9 mouse cellular contexts compared by ENCODE assay signal in genomic region chr5:21586763-21587162, GRCm38 (mm10). TPM values are rescaled to one million over a fixed set of nuclear protein-coding genes. Genes with fewer than 3 reads are reported as not detected.
DNase-seq lines count a peak whose midpoint lies in the region; ATAC-seq and TF ChIP-seq lines count a peak whose summit lies in the region.
"Had no signal": no experiment of that assay in that cellular context is flagged by ENCODE, and none has a peak within 500 bp of the region (broad histone marks: within the 10 kb centered on the region; RNA-seq: fewer than 3 reads in every experiment).

No protein-coding gene starts in this region.

- DNase-seq in frontal cortex, postnatal 14 days (ENCODE audit: low spot score in 2 of 2) = no peak
- DNase-seq in right cerebral cortex, adult 2 months (ENCODE audit: low spot score in 2 of 2) = peak; percentile 29 to 45
- no peak for DNase-seq in right cerebral cortex, postnatal 36 days (ENCODE audit: low spot score in 2 of 2)
- peak; percentile 57 to 74 for DNase-seq in adrenal gland, postnatal 36 days
- DNase-seq in forelimb bud, embryonic 11.5 days (ENCODE audit: low read depth, low spot score) = peak; percentile 49
- peak; percentile 58 for DNase-seq in liver, postnatal 0 days
- peak; percentile 74 for DNase-seq in splenic B cell, adult 2 months (ENCODE audit: low read depth, low spot score)

- no peaks in the 10 kb centered on the region for H3K36me3 ChIP-seq in liver, postnatal 0 days (replicated peaks; ENCODE audit: insufficient read depth, low read length)
- no peaks in the 10 kb centered on the region for H3K36me3 ChIP-seq in splenic B cell, adult 2 months (ENCODE audit: control insufficient read depth, insufficient read depth, low read length, poor library complexity, severe bottlenecking)
- H3K36me3 ChIP-seq: liver, embryonic 15.5 days had no signal

- peak; percentile 85 for ATAC-seq in frontal cortex, adult (ENCODE audit: low TSS enrichment)
- no peak for ATAC-seq in liver, postnatal 0 days

- no peaks in the 10 kb centered on the region for H3K4me1 ChIP-seq in liver, postnatal 0 days (ENCODE audit: insufficient read depth)
- H3K4me1 ChIP-seq: liver, embryonic 15.5 days had no signal

- H3K9ac ChIP-seq in liver, postnatal 0 days (replicated peaks) = no peak overlapping the region
- H3K9ac ChIP-seq: liver, embryonic 15.5 days had no signal

- TF ChIP-seq EP300 in liver, postnatal 0 days (IDR thresholded peaks at IDR 0.05; ENCODE audit: low read depth) = no peak

- peak; percentile 81 for TF ChIP-seq CTCF in liver, postnatal 0 days (IDR thresholded peaks at IDR 0.05; ENCODE audit: low read depth)

- H3K4me3 ChIP-seq in liver, postnatal 0 days (ENCODE audit: low read depth, low read length) = no peak overlapping the region
- H3K4me3 ChIP-seq: liver, embryonic 15.5 days had no signal

- no peaks in the 10 kb centered on the region for H3K27me3 ChIP-seq in liver, postnatal 0 days (ENCODE audit: insufficient read depth, low read length)
- peaks cover 2% of the 10 kb centered on the region; the same call in 1 of the 2 replicates for H3K27me3 ChIP-seq in splenic B cell, adult 2 months (ENCODE audit: control insufficient read depth, insufficient read depth, low read length, poor library complexity, severe bottlenecking)
- H3K27me3 ChIP-seq: liver, embryonic 15.5 days had no signal

- 46% methylated on average over 6 of the region's 6 CpGs for WGBS in liver, postnatal 0 days (ENCODE audit: insufficient replicate concordance)

- no peak overlapping the region for H3K4me2 ChIP-seq in liver, postnatal 0 days (ENCODE audit: low read depth, low read length)
- H3K4me2 ChIP-seq: liver, embryonic 15.5 days had no signal

- no peaks in the 10 kb centered on the region for H3K9me3 ChIP-seq in liver, postnatal 0 days (ENCODE audit: low read length)
- H3K9me3 ChIP-seq: liver, embryonic 15.5 days had no signal

- H3K27ac ChIP-seq in liver, postnatal 0 days (ENCODE audit: low read depth) = no peak overlapping the region
- H3K27ac ChIP-seq: liver, embryonic 15.5 days had no signal

RNA-seq across cellular contexts. Expression of gene Lrrc17, which starts 43.4 kb away (rescaled TPM):
- 1 to 10 TPM; 2.8 TPM for total RNA-seq in adrenal gland, postnatal 36 days (2021)
- polyA plus RNA-seq in liver, postnatal 0 days (2015; fragmentation: Nextera tagmentation; extraction: Ambion mirVana) = 0.81 and 0.99 TPM in 2 replicates

RNA-seq across cellular contexts. Expression of gene Fbxl13, which starts 58.7 kb away (rescaled TPM):
- total RNA-seq in adrenal gland, postnatal 36 days (2021) = not detected
- 0.05 and 0.09 TPM in 2 replicates for polyA plus RNA-seq in liver, postnatal 0 days (2015; fragmentation: Nextera tagmentation; extraction: Ambion mirVana)

RNA-seq across cellular contexts. Expression of gene Armc10, which starts 58.9 kb away (rescaled TPM):
- total RNA-seq in adrenal gland, postnatal 36 days (2021) = 10 to 100 TPM; 11.4 to 28.0 TPM
- 7.4 TPM in 2 replicates for polyA plus RNA-seq in liver, postnatal 0 days (2015; fragmentation: Nextera tagmentation; extraction: Ambion mirVana)

Comparison
In these comparisons a context has a peak if more than half of its experiments do, and no peak if none do; other contexts are left out.
1. DNase-seq: peak in right cerebral cortex, adult 2 months (2 of 2), adrenal gland, postnatal 36 days (2 of 2), forelimb bud, embryonic 11.5 days (single experiment), liver, postnatal 0 days (single experiment) and splenic B cell, adult 2 months (single experiment); none in frontal cortex, postnatal 14 days (0 of 2) and right cerebral cortex, postnatal 36 days (0 of 2).